8 mouse cellular contexts compared by ENCODE assay signal in genomic region chr5:120605688-120606087, GRCm38 (mm10). TPM values are rescaled to one million over a fixed set of nuclear protein-coding genes. Genes with fewer than 3 reads are reported as not detected.
DNase-seq lines count a peak whose midpoint lies in the region; ATAC-seq and TF ChIP-seq lines count a peak whose summit lies in the region.

No protein-coding gene starts in this region.

- peak overlapping the region; percentile 72 for H3K27ac ChIP-seq in forebrain, embryonic 15.5 days (replicated peaks)
- no peak overlapping the region for H3K27ac ChIP-seq in layer of hippocampus, adult 2 months
- H3K27ac ChIP-seq in lung, embryonic 14.5 days (ENCODE audit: low read depth), result no peak overlapping the region

- no peak overlapping the region; the same call in 1 of the 2 replicates for H3K4me3 ChIP-seq in G1E (ENCODE audit: low read depth, low read length)
- peak overlapping the region; percentile 38 for H3K4me3 ChIP-seq in forebrain, embryonic 15.5 days
- H3K4me3 ChIP-seq in layer of hippocampus, adult 2 months, result no peak overlapping the region
- peak overlapping the region; percentile 28 for H3K4me3 ChIP-seq in lung, embryonic 14.5 days (ENCODE audit: low read depth, low read length)

- H3K4me1 ChIP-seq in G1E (ENCODE audit: insufficient read depth, low read depth, low read length), result peaks cover 51% of the 10 kb centered on the region
- H3K4me1 ChIP-seq in forebrain, embryonic 15.5 days, result peaks cover 19% of the 10 kb centered on the region
- no peaks in the 10 kb centered on the region for H3K4me1 ChIP-seq in lung, embryonic 14.5 days (ENCODE audit: insufficient read depth)

- peak overlapping the region; percentile 70 for H3K4me2 ChIP-seq in forebrain, embryonic 15.5 days (replicated peaks)
- peak overlapping the region; percentile 68 for H3K4me2 ChIP-seq in lung, embryonic 14.5 days

- peak; percentile 79 for DNase-seq in G1E (ENCODE audit: low spot score)
- DNase-seq in cerebellum, adult 11-12 months, result peak; percentile 90
- DNase-seq in heart, postnatal 4 days, result peak; percentile 94
- peak; percentile 90 to 96 for DNase-seq in layer of hippocampus, adult 2 months (ENCODE audit: low spot score in 2 of 2)
- DNase-seq in lung, embryonic 14.5 days, result peak; percentile 98
- peak; percentile 86 for DNase-seq in testis, postnatal 14 days (ENCODE audit: low spot score)

- WGBS in forebrain, embryonic 15.5 days, result under 1% methylated on average over 8 of the region's 8 CpGs
- under 1% methylated on average over 8 of the region's 8 CpGs for WGBS in lung, embryonic 14.5 days

- TF ChIP-seq CTCF in G1E (IDR thresholded peaks at IDR 0.05; ENCODE audit: low read depth, low read length), result peak; percentile 64
- TF ChIP-seq CTCF in layer of hippocampus, adult 2 months (conservative IDR thresholded peaks at IDR 0.05), result peak; percentile 94
- peak; percentile 91 for TF ChIP-seq CTCF in lung, embryonic 14.5 days (IDR thresholded peaks at IDR 0.05; ENCODE audit: low read depth)

- no peaks in the 10 kb centered on the region for H3K9me3 ChIP-seq in G1E (replicated peaks)
- H3K9me3 ChIP-seq in forebrain, embryonic 15.5 days, result no peaks in the 10 kb centered on the region
- H3K9me3 ChIP-seq in lung, embryonic 14.5 days (ENCODE audit: low read depth, low read length), result no peaks in the 10 kb centered on the region

- no peaks in the 10 kb centered on the region for H3K27me3 ChIP-seq in G1E (ENCODE audit: insufficient read depth, low read length)
- H3K27me3 ChIP-seq in forebrain, embryonic 15.5 days, result no peaks in the 10 kb centered on the region
- H3K27me3 ChIP-seq in lung, embryonic 14.5 days (ENCODE audit: insufficient read depth, low read length), result no peaks in the 10 kb centered on the region

- peaks cover 64% of the 10 kb centered on the region for H3K36me3 ChIP-seq in G1E (replicated peaks)
- H3K36me3 ChIP-seq in forebrain, embryonic 15.5 days, result no peaks in the 10 kb centered on the region; the same call in 1 of the 2 replicates
- H3K36me3 ChIP-seq in lung, embryonic 14.5 days (ENCODE audit: insufficient read depth), result no peaks in the 10 kb centered on the region

- H3K9ac ChIP-seq in forebrain, embryonic 15.5 days (replicated peaks), result peak overlapping the region; percentile 49; the same call in 1 of the 2 replicates
- H3K9ac ChIP-seq in lung, embryonic 14.5 days, result peak overlapping the region; percentile 41; the same call in 1 of the 2 replicates

- peak; percentile 55 for ATAC-seq in G1E (ENCODE audit: extremely low read depth, insufficient number of reproducible peaks, low FRiP score, poor library complexity, severe bottlenecking)
- peak; percentile 76 for ATAC-seq in forebrain, embryonic 15.5 days (replicated peaks)
- ATAC-seq in lung, embryonic 14.5 days (ENCODE audit: insufficient read depth), result peak; percentile 66
- ATAC-seq in neutrophil, adult 5-6 weeks (ENCODE audit: extremely low read depth, insufficient number of reproducible peaks, low FRiP score, poor library complexity, severe bottlenecking), result peak; percentile 71

RNA-seq across cellular contexts. Expression of gene Rita1, which starts 6.7 kb away (rescaled TPM):
- 8.4 and 10.5 TPM in 2 replicates for total RNA-seq in G1E (2014; fragmentation: Nextera tagmentation)
- 9.5 and 13.7 TPM in 2 replicates for total RNA-seq in G1E (2017)
- 42.4 and 45.7 TPM in 2 replicates for polyA plus RNA-seq in G1E (2012)
- 22.4 and 23.0 TPM in 2 replicates for polyA plus RNA-seq in forebrain, embryonic 15.5 days (2015; fragmentation: Nextera tagmentation; extraction: Ambion mirVana)
- total RNA-seq in heart, postnatal 4 days (2021), result 10 to 100 TPM; 10.7 to 10.8 TPM
- 10 to 100 TPM; 23.7 to 28.0 TPM for total RNA-seq in layer of hippocampus, adult 2 months (2021)
- 7.2 and 9.5 TPM in 2 replicates for polyA plus RNA-seq in lung, embryonic 14.5 days (2014; fragmentation: Nextera tagmentation; extraction: Ambion mirVana)
- total RNA-seq in neutrophil, adult 5-6 weeks (2017), result 0.81 and 3.6 TPM in 2 replicates

RNA-seq across cellular contexts. Expression of gene Ddx54, which starts 6.9 kb away (rescaled TPM):
- total RNA-seq in G1E (2014; fragmentation: Nextera tagmentation) (16.5 and 24.3 TPM in 2 replicates), G1E (2017) (31.5 and 34.7 TPM in 2 replicates)
- 103 and 110 TPM in 2 replicates for polyA plus RNA-seq in G1E (2012)
- 46.9 and 49.0 TPM in 2 replicates for polyA plus RNA-seq in forebrain, embryonic 15.5 days (2015; fragmentation: Nextera tagmentation; extraction: Ambion mirVana)
- 10 to 100 TPM; 30.8 to 32.0 TPM for total RNA-seq in heart, postnatal 4 days (2021)
- 10 to 100 TPM; 36.8 to 37.2 TPM for total RNA-seq in layer of hippocampus, adult 2 months (2021)
- polyA plus RNA-seq in lung, embryonic 14.5 days (2014; fragmentation: Nextera tagmentation; extraction: Ambion mirVana), result 31.5 and 37.2 TPM in 2 replicates
- total RNA-seq in neutrophil, adult 5-6 weeks (2017), result 58.6 and 61.8 TPM in 2 replicates

RNA-seq across cellular contexts. Expression of gene Iqcd, which starts 16.9 kb away (rescaled TPM):
- not detected in 2 replicates for total RNA-seq in G1E (2014; fragmentation: Nextera tagmentation)
- 0.35 and 0.60 TPM in 2 replicates for total RNA-seq in G1E (2017)
- polyA plus RNA-seq in G1E (2012), result 1.2 and 1.5 TPM in 2 replicates
- 1.5 and 2.1 TPM in 2 replicates for polyA plus RNA-seq in forebrain, embryonic 15.5 days (2015; fragmentation: Nextera tagmentation; extraction: Ambion mirVana)
- total RNA-seq in heart, postnatal 4 days (2021), result not detected
- total RNA-seq in layer of hippocampus, adult 2 months (2021), result 1 to 10 TPM in 1 of 2 experiments, under 1 TPM in 1; 1.00 to 1.2 TPM
- 0.35 and 0.37 TPM in 2 replicates for polyA plus RNA-seq in lung, embryonic 14.5 days (2014; fragmentation: Nextera tagmentation; extraction: Ambion mirVana)
- 0.47 TPM in 1 of 2 replicates, not detected in the other for total RNA-seq in neutrophil, adult 5-6 weeks (2017)

RNA-seq across cellular contexts. Expression of gene Tpcn1, which starts 17.2 kb away (rescaled TPM):
- total RNA-seq in G1E (2014; fragmentation: Nextera tagmentation) (22.3 and 51.6 TPM in 2 replicates), G1E (2017) (2.1 and 3.2 TPM in 2 replicates)
- 33.2 and 36.0 TPM in 2 replicates for polyA plus RNA-seq in G1E (2012)
- polyA plus RNA-seq in forebrain, embryonic 15.5 days (2015; fragmentation: Nextera tagmentation; extraction: Ambion mirVana), result 17.4 and 19.9 TPM in 2 replicates
- 10 to 100 TPM; 31.6 to 34.2 TPM for total RNA-seq in heart, postnatal 4 days (2021)
- 10 to 100 TPM; 34.8 to 40.8 TPM for total RNA-seq in layer of hippocampus, adult 2 months (2021)
- 16.5 and 17.0 TPM in 2 replicates for polyA plus RNA-seq in lung, embryonic 14.5 days (2014; fragmentation: Nextera tagmentation; extraction: Ambion mirVana)
- total RNA-seq in neutrophil, adult 5-6 weeks (2017), result 15.6 and 15.9 TPM in 2 replicates

RNA-seq across cellular contexts. Expression of gene Cfap73, which starts 28.3 kb away (rescaled TPM):
- total RNA-seq in G1E (2014; fragmentation: Nextera tagmentation) (not detected in 2 replicates), G1E (2017) (not detected in 2 replicates)
- not detected in 2 replicates for polyA plus RNA-seq in G1E (2012)
- polyA plus RNA-seq in forebrain, embryonic 15.5 days (2015; fragmentation: Nextera tagmentation; extraction: Ambion mirVana), result 0.47 and 1.2 TPM in 2 replicates
- not detected for total RNA-seq in heart, postnatal 4 days (2021)
- under 1 TPM in 1 of 2 experiments, not detected in 1; 0.39 TPM for total RNA-seq in layer of hippocampus, adult 2 months (2021)
- polyA plus RNA-seq in lung, embryonic 14.5 days (2014; fragmentation: Nextera tagmentation; extraction: Ambion mirVana), result not detected in 2 replicates
- not detected in 2 replicates for total RNA-seq in neutrophil, adult 5-6 weeks (2017)

Comparison
In these comparisons a context has a peak if more than half of its experiments do, and no peak if none do; other contexts are left out.
1. H3K4me3 ChIP-seq: peak in forebrain, embryonic 15.5 days (single experiment) and lung, embryonic 14.5 days (single experiment); none in G1E (single experiment) and layer of hippocampus, adult 2 months (single experiment).
2. Peak in every context shown above with its lines, with median percentiles within 50 percentile points of each other: ATAC-seq, DNase-seq and CTCF ChIP-seq.